Mouse (Mus musculus): ENCODE measurements at regions not wholly inside any gene's neighbourhood (a gene's known extent, or its start where the extent isn't known, plus 50 kb on each side); places are given as distances from the start of the nearest gene placed in this dataset.

DNA sequence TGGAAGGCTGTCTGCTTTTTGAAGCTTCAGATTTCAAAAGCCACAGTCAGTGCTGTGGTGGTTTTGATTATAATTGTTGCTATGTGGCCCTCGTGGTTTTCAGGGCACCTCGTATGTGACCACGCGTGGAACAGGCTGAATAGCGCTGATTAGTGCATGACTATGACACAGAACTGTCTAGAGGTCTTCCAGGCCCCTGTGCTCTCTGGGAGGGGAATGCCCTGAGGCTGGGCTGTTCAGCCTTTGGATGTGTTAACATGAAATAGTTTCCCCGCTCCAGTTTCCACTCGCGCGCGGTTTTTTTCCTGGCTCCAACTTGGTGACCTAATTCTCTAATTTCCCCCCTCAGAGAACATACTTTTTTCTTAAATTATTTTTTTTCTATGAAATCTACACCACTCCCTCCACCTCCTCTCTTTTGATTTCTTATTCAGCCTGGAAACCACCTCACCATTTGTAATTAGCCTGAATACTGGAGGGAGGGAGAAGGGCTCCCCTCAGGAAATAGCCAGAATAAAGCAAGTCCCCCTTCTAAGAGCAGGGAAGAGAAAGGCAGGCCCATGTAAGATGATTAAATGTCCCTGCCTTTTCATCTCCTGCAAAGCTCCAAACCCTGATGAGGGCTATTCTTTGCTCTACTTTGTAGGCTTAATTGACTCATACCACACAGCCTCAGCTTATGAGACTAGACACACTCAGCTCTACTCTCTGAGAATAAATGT lies 156.0 kb upstream of the Btg1 start:
- H3K9me3 ChIP-seq (ENCODE audit: control insufficient read depth, low read length) = no peaks in the 10 kb centered on the region
- H3K4me3 ChIP-seq (ENCODE audit: low read depth, low read length) = no peak overlapping the region
- no peak for ATAC-seq (ENCODE audit: low FRiP score, low TSS enrichment)
- H3K4me1 ChIP-seq (replicated peaks; ENCODE audit: control insufficient read depth, insufficient read depth) = no peaks in the 10 kb centered on the region
- TF ChIP-seq CTCF (IDR thresholded peaks at IDR 0.05; ENCODE audit: low read depth) (no peak), EP300 (optimal IDR thresholded peaks at IDR 0.05) (no peak)
- 62% methylated on average over 10 of the region's 10 CpGs for WGBS
- H3K27ac ChIP-seq (replicated peaks) = no peak overlapping the region
- no peak for DNase-seq (ENCODE audit: low spot score)
- no peak overlapping the region for H3K9ac ChIP-seq (ENCODE audit: low read length)
- no peaks in the 10 kb centered on the region for H3K36me3 ChIP-seq (ENCODE audit: control insufficient read depth, insufficient read depth, low read length)
- no peaks in the 10 kb centered on the region for H3K27me3 ChIP-seq (ENCODE audit: control insufficient read depth, insufficient read depth, low read length)
- no peak overlapping the region for H3K4me2 ChIP-seq (replicated peaks; ENCODE audit: low read depth)

DNA sequence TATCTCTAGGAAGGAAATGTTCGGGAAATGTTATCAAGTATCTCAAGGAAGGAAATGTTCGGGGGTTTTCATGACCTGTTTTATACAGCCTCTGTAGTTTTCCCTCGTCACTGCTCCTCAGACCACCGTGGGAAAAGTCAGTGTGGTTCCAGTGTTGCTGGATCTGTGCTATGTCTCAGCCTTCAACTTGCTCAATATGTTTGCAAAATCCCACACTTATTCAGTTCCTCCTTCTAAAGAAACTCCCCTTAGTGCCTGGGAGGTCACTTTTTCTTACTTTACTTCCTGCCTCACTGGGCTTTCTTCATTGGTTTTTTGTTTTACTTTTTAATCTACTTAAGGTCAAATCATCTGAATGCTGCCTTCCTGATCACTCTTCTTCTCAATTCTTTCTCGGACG lies 150.8 kb upstream of the Btg1 start:
- WGBS = 77% methylated on average over 6 of the region's 6 CpGs
- no peak for ATAC-seq (ENCODE audit: low FRiP score, low TSS enrichment)
- H3K4me3 ChIP-seq (ENCODE audit: low read depth, low read length) = no peak overlapping the region
- H3K27ac ChIP-seq (replicated peaks) = no peak overlapping the region
- H3K4me2 ChIP-seq (replicated peaks; ENCODE audit: low read depth) = no peak overlapping the region
- TF ChIP-seq EP300 (optimal IDR thresholded peaks at IDR 0.05) (no peak), CTCF (IDR thresholded peaks at IDR 0.05; ENCODE audit: low read depth) (no peak)
- no peaks in the 10 kb centered on the region for H3K27me3 ChIP-seq (ENCODE audit: control insufficient read depth, insufficient read depth, low read length)
- H3K4me1 ChIP-seq (replicated peaks; ENCODE audit: control insufficient read depth, insufficient read depth) = no peaks in the 10 kb centered on the region
- no peak overlapping the region for H3K9ac ChIP-seq (ENCODE audit: low read length)
- no peaks in the 10 kb centered on the region for H3K9me3 ChIP-seq (ENCODE audit: control insufficient read depth, low read length)
- no peak for DNase-seq (ENCODE audit: low spot score)
- no peaks in the 10 kb centered on the region for H3K36me3 ChIP-seq (ENCODE audit: control insufficient read depth, insufficient read depth, low read length)

DNA sequence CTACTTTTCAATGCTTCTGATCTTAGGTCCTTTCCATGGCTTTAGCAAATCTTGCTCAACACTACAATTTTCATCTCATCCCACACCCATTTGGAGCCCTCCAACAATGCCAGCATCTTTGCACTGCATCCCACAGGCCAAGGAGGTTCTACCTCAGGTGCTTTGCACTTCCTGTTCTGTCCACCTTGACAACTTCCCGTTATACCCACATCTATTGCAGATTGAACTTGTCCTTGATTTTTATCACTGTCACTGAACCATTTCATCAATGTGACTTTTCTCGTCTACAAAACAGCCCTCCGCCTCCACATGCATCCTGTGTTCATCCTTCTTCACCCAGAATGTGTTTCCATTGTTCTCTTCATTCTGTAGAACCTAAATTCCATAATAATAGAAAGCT lies 150.0 kb upstream of the Btg1 start:
- Histone ChIP-seq H3K4me2 (replicated peaks; ENCODE audit: low read depth) (no peak overlapping the region), H3K27ac (replicated peaks) (no peak overlapping the region), H3K9me3 (ENCODE audit: control insufficient read depth, low read length) (no peaks in the 10 kb centered on the region), H3K9ac (ENCODE audit: low read length) (no peak overlapping the region), H3K4me3 (ENCODE audit: low read depth, low read length) (no peak overlapping the region), H3K4me1 (replicated peaks; ENCODE audit: control insufficient read depth, insufficient read depth) (no peaks in the 10 kb centered on the region), H3K36me3 (ENCODE audit: control insufficient read depth, insufficient read depth, low read length) (no peaks in the 10 kb centered on the region), H3K27me3 (ENCODE audit: control insufficient read depth, insufficient read depth, low read length) (no peaks in the 10 kb centered on the region)
- TF ChIP-seq CTCF (IDR thresholded peaks at IDR 0.05; ENCODE audit: low read depth) = no peak
- no peak for TF ChIP-seq EP300 (optimal IDR thresholded peaks at IDR 0.05)
- DNase-seq (ENCODE audit: low spot score) = no peak
- WGBS = 81% methylated on average over 3 of the region's 3 CpGs
- no peak for ATAC-seq (ENCODE audit: low FRiP score, low TSS enrichment)

DNA sequence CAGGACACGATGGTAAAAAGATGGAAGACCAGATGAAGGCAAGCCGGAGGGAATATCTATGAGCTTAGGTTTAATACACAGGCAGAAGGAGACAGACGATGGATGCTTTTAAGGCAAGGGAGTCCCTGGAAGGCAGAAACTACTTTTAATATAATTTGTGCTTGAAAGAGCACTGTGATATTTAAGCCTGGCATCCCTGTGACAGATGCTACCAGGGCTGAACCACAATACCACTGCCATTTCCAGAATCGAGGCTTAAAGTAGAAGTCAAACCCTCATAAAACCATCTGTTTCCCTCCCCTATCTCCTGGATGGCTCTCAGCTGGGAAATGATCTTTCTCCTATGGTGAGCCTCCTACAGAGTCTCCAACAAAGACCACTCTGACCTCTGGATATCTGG lies 149.1 kb upstream of the Btg1 start:
- Histone ChIP-seq H3K4me1 (replicated peaks; ENCODE audit: control insufficient read depth, insufficient read depth) (no peaks in the 10 kb centered on the region), H3K36me3 (ENCODE audit: control insufficient read depth, insufficient read depth, low read length) (no peaks in the 10 kb centered on the region), H3K27ac (replicated peaks) (no peak overlapping the region), H3K9me3 (ENCODE audit: control insufficient read depth, low read length) (no peaks in the 10 kb centered on the region), H3K4me3 (ENCODE audit: low read depth, low read length) (no peak overlapping the region), H3K4me2 (replicated peaks; ENCODE audit: low read depth) (no peak overlapping the region), H3K27me3 (ENCODE audit: control insufficient read depth, insufficient read depth, low read length) (no peaks in the 10 kb centered on the region), H3K9ac (ENCODE audit: low read length) (no peak overlapping the region)
- ATAC-seq (ENCODE audit: low FRiP score, low TSS enrichment) (no peak), DNase-seq (ENCODE audit: low spot score) (no peak)
- TF ChIP-seq CTCF (IDR thresholded peaks at IDR 0.05; ENCODE audit: low read depth) = no peak
- TF ChIP-seq EP300 (optimal IDR thresholded peaks at IDR 0.05) = no peak
- WGBS = 34% methylated on average over 4 of the region's 4 CpGs

DNA sequence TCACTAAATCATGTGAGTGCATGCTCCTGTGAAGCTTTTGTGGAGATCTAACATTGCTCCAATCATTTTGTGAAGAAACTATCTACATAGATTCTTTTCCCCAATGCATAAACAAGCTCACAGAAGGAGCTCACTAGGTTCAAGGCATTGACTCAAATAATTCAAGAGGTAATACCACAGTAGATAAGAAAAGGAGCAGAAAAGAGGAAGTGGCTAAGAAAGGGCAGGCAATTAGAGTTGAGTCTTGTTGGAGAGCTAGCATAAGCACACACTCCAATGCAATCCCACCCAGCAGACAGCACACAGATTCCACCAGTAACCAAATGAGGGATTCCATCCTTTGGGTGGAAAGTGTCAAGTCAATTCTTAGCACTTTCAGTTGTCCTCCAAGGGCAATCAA lies 145.3 kb upstream of the Btg1 start:
- TF ChIP-seq EP300 (optimal IDR thresholded peaks at IDR 0.05) = no peak
- TF ChIP-seq CTCF (IDR thresholded peaks at IDR 0.05; ENCODE audit: low read depth) = no peak
- DNase-seq (ENCODE audit: low spot score) = no peak
- H3K36me3 ChIP-seq (ENCODE audit: control insufficient read depth, insufficient read depth, low read length) = no peaks in the 10 kb centered on the region

DNA sequence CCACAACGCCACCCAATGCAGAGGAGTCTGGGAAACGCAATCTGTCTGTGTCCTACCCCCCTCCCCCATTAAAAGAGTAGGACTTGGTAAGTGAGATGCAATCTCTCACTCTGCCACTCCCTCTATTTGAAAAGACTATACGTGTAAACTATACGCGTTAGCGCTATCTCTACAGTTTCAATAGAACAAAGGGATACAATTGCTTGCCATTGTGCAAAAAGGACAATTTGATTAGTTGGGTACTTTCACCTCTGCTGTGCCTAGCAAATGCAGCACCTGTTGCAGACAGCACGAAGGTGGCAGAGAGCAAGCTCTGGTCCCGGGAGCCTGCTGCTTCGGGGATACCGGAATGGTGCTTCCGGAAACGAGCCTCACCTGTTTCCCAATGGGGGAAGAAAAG lies 137.5 kb upstream of the Btg1 start:
- DNase-seq (ENCODE audit: low spot score) (peak; percentile 17), ATAC-seq (ENCODE audit: low FRiP score, low TSS enrichment) (no peak)
- no peaks in the 10 kb centered on the region for H3K27me3 ChIP-seq (ENCODE audit: control insufficient read depth, insufficient read depth, low read length)
- TF ChIP-seq CTCF (IDR thresholded peaks at IDR 0.05; ENCODE audit: low read depth) = no peak
- TF ChIP-seq EP300 (optimal IDR thresholded peaks at IDR 0.05) = no peak
- 37% methylated on average over 12 of the region's 12 CpGs for WGBS
- no peaks in the 10 kb centered on the region for H3K9me3 ChIP-seq (ENCODE audit: control insufficient read depth, low read length)
- H3K4me2 ChIP-seq (replicated peaks; ENCODE audit: low read depth) = peak overlapping the region; percentile 28
- H3K4me1 ChIP-seq (replicated peaks; ENCODE audit: control insufficient read depth, insufficient read depth) = peaks cover 5% of the 10 kb centered on the region; the same call in 1 of the 2 replicates
- H3K36me3 ChIP-seq (ENCODE audit: control insufficient read depth, insufficient read depth, low read length) = no peaks in the 10 kb centered on the region
- no peak overlapping the region for H3K9ac ChIP-seq (ENCODE audit: low read length)
- no peak overlapping the region for H3K4me3 ChIP-seq (ENCODE audit: low read depth, low read length)
- H3K27ac ChIP-seq (replicated peaks) = no peak overlapping the region

More for the DNA sequence above, 145.3 kb upstream of the Btg1 start:
- Histone ChIP-seq H3K4me1 (replicated peaks; ENCODE audit: control insufficient read depth, insufficient read depth) (no peaks in the 10 kb centered on the region), H3K9ac (ENCODE audit: low read length) (no peak overlapping the region), H3K27me3 (ENCODE audit: control insufficient read depth, insufficient read depth, low read length) (no peaks in the 10 kb centered on the region), H3K9me3 (ENCODE audit: control insufficient read depth, low read length) (no peaks in the 10 kb centered on the region), H3K27ac (replicated peaks) (no peak overlapping the region), H3K4me2 (replicated peaks; ENCODE audit: low read depth) (no peak overlapping the region), H3K4me3 (ENCODE audit: low read depth, low read length) (no peak overlapping the region)
- no peak for ATAC-seq (ENCODE audit: low FRiP score, low TSS enrichment)

All from stomach, postnatal 0 days (tissue).